Mouse (Mus musculus) stomach, postnatal 0 days (tissue): ENCODE data around the gene Smim20.

Experiments used
- CTCF ChIP-seq: IDR thresholded peaks from 2 replicates; pipeline ENCODE4 v1.5.1; 2016; ENCODE audit warnings: antibody characterized with exemption, low read depth, mild to moderate bottlenecking, moderate library complexity
- EP300 ChIP-seq: optimal IDR thresholded peaks from 2 replicates; pipeline ENCODE3; 2016; ENCODE audit warnings: antibody characterized with exemption

- TF ChIP-seq CTCF (no peak), EP300 (no peak)
Measured at GRCm38 (mm10) chr5:53249431-53250061, 17.3 kb upstream of the Smim20 start.
